Mouse (Mus musculus) stomach, embryonic 14.5 days (tissue): ENCODE data around the gene Igf2r. TPM values are rescaled to one million over a fixed set of nuclear protein-coding genes. Genes with fewer than 3 reads are reported as not detected.

ENCODE experiments used
- ATAC-seq: fragments of 200-750 bp; cut with Nextera tagmentation; 2 replicates; pipeline ENCODE4 v1.8.0; 2017; ENCODE audit warnings: low read depth, moderate TSS enrichment; ENCODE audit not compliant: insufficient number of reproducible peaks, insufficient read depth, low FRiP score
- H3K27ac ChIP-seq: fragments of 300-500 bp; sonication (generic); 2 replicates; pipeline ENCODE4 v1.5.1; 2014; ENCODE audit warnings: mild to moderate bottlenecking, low read length, moderate library complexity, mixed read lengths
- H3K27me3 ChIP-seq: fragments of 300-500 bp; sonication (generic); 2 replicates; pipeline ENCODE4 v1.6.1; 2014; ENCODE audit warnings: low read length, control low read depth, mixed read lengths; ENCODE audit not compliant: control insufficient read depth, insufficient read depth
- H3K36me3 ChIP-seq: fragments of 300-500 bp; sonication (generic); 2 replicates; pipeline ENCODE4 v1.6.1; 2014; ENCODE audit warnings: mild to moderate bottlenecking, control low read depth, low read length, moderate library complexity, mixed read lengths; ENCODE audit not compliant: control insufficient read depth, insufficient read depth
- H3K4me1 ChIP-seq: fragments of 300-500 bp; sonication (generic); 2 replicates; pipeline ENCODE4 v1.6.1; 2014; ENCODE audit warnings: low read length, control low read depth, mixed read lengths; ENCODE audit not compliant: control insufficient read depth, insufficient read depth
- H3K4me2 ChIP-seq: fragments of 300-500 bp; sonication (generic); replicated peaks from 2 replicates; pipeline ENCODE4 v1.6.1; 2014; ENCODE audit warnings: low read depth, low read length, control low read depth
- H3K4me3 ChIP-seq: fragments of 300-500 bp; sonication (generic); 2 replicates; pipeline ENCODE4 v1.5.1; 2014; ENCODE audit warnings: low read depth, low read length, control low read depth
- H3K9ac ChIP-seq: fragments of 300-500 bp; sonication (generic); replicated peaks from 2 replicates; pipeline ENCODE4 v1.6.1; 2014; ENCODE audit warnings: low read depth, mild to moderate bottlenecking, control low read depth, low read length, moderate library complexity, mixed read lengths
- H3K9me3 ChIP-seq: fragments of 300-500 bp; sonication (generic); 2 replicates; pipeline ENCODE4 v1.6.1; 2016; ENCODE audit warnings: low read depth, low read length, control low read depth; ENCODE audit not compliant: control insufficient read depth
- WGBS: fragments of 180-500 bp; shearing (Covaris S2); extraction: QIAGEN DNeasy Blood & Tissue Kit; methylation state at CpG from one replicate; pipeline ENCODE4 v1.1.7; 2014; 5-methylcytosine and 5-hydroxymethylcytosine counted together
- polyA plus RNA-seq: library from polyadenylated mRNA; unstranded; fragments of >200 nt; fragmentation: Nextera tagmentation; extraction: Ambion mirVana; gene quantifications from 2 replicates; pipeline ENCODE4 v1.2.1, GENCODE M21; 2014

The Igf2r gene
- polyA plus RNA-seq, 1 experiment from 2014 or later = 46.0 TPM

DNA sequence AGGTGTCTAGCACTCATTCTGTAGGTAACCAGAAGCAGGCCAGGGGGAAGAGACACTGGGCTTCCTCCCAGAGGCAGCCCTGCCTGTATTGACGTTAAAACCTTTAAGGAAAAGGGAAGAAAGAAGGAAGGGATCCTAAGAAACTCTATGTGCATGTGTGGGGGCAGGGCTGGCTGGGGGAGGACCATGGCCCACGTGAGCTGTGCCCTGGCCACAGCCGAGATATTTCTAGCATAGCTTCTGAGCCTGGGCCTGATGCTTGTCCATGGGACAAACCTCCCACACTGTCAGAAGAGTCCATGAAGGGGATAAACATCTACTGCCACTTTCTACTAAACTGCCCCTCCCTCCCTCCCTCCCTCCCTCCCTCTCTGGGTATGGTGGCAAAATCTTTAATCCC lies 95.6 kb downstream of the Igf2r start:
- no peak for ATAC-seq
- H3K4me1 ChIP-seq = peaks cover 6% of the 10 kb centered on the region
- WGBS = 58% methylated on average over 3 of the region's 3 CpGs

GRCm38 (mm10) chr17:12672285-12672790 lies 97.1 kb downstream of the Igf2r start:
- Histone ChIP-seq H3K27me3 (no peaks in the 10 kb centered on the region), H3K9me3 (no peaks in the 10 kb centered on the region), H3K27ac (no peak overlapping the region), H3K4me1 (peaks cover 10% of the 10 kb centered on the region), H3K4me2 (no peak overlapping the region), H3K4me3 (no peak overlapping the region), H3K9ac (no peak overlapping the region), H3K36me3 (no peaks in the 10 kb centered on the region)
- 80% methylated on average over 7 of the region's 7 CpGs for WGBS
- no peak for ATAC-seq

More for the DNA sequence above, 95.6 kb downstream of the Igf2r start:
- H3K27me3 ChIP-seq = no peaks in the 10 kb centered on the region
- no peak overlapping the region for H3K9ac ChIP-seq
- no peaks in the 10 kb centered on the region for H3K9me3 ChIP-seq
- no peak overlapping the region for H3K4me3 ChIP-seq
- no peak overlapping the region for H3K27ac ChIP-seq
- no peak overlapping the region for H3K4me2 ChIP-seq
- no peaks in the 10 kb centered on the region for H3K36me3 ChIP-seq

GRCm38 (mm10) chr17:12671029-12671605 lies 98.3 kb downstream of the Igf2r start:
- no peak overlapping the region for H3K9ac ChIP-seq
- 74% methylated on average over 5 of the region's 5 CpGs for WGBS
- no peaks in the 10 kb centered on the region for H3K9me3 ChIP-seq
- ATAC-seq = no peak
- H3K4me3 ChIP-seq = no peak overlapping the region
- no peak overlapping the region for H3K4me2 ChIP-seq
- no peaks in the 10 kb centered on the region for H3K27me3 ChIP-seq
- no peak overlapping the region for H3K27ac ChIP-seq
- no peaks in the 10 kb centered on the region for H3K36me3 ChIP-seq
- H3K4me1 ChIP-seq = peaks cover 10% of the 10 kb centered on the region

- no peak overlapping the region; the same call in 1 of the 2 replicates for H3K27ac ChIP-seq
- ATAC-seq = no peak
Observed at GRCm38 (mm10) chr17:12669363-12669679, 100.1 kb downstream of the Igf2r start.

DNA sequence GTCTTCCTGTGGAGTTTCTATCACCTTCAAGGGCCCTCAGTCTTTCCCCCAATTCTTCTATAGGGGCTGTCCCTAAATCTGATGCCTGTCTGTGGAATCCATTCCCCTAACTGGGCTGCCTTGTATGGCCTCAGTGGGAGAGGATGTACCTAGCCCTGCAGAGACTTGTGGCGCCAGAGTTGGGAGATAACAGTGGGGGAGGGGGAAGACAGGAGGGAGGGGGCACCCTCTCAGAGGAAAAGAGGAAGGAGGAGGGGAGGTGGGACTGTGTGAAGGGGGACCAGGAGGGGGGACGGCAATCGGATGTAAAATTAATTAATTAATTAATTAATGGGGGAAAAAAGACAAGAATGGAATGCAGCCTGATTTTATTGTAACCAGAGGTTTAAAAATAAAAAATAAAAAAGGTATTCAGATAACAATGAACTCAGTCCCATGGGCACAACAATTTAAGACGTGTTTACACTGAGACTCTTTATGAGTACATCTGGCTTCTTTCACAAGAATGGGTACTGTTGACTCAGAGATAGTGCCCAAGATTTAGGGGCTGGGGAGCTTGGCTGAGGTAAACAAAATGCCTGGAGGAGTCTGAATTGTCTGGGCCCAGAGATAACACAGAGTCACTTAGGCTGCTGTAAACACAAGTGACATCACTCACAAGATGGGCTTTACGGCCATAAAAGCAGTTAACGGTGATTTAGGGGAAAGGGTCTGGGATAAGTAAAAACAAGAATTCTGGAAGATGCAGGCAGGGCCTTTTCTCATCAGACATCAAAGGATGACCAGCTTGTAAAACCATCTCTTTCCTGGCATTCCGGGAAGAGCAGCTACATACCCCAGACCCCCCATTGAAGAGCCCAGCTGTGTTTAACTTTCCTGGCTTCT lies 100.7 kb downstream of the Igf2r start:
- Histone ChIP-seq H3K27ac (no peak overlapping the region), H3K36me3 (no peaks in the 10 kb centered on the region), H3K4me1 (peaks cover 10% of the 10 kb centered on the region), H3K4me3 (no peak overlapping the region), H3K9ac (no peak overlapping the region), H3K27me3 (no peaks in the 10 kb centered on the region), H3K9me3 (no peaks in the 10 kb centered on the region), H3K4me2 (no peak overlapping the region)
- WGBS = 22% methylated on average over 7 of the region's 7 CpGs
- ATAC-seq = no peak

More at GRCm38 (mm10) chr17:12669363-12669679, 100.1 kb downstream of the Igf2r start:
- no peak overlapping the region for H3K9ac ChIP-seq
- H3K9me3 ChIP-seq = no peaks in the 10 kb centered on the region
- H3K4me3 ChIP-seq = no peak overlapping the region
- no peaks in the 10 kb centered on the region for H3K27me3 ChIP-seq
- no peak overlapping the region for H3K4me2 ChIP-seq
- H3K4me1 ChIP-seq = peaks cover 10% of the 10 kb centered on the region
- no peaks in the 10 kb centered on the region for H3K36me3 ChIP-seq

DNA sequence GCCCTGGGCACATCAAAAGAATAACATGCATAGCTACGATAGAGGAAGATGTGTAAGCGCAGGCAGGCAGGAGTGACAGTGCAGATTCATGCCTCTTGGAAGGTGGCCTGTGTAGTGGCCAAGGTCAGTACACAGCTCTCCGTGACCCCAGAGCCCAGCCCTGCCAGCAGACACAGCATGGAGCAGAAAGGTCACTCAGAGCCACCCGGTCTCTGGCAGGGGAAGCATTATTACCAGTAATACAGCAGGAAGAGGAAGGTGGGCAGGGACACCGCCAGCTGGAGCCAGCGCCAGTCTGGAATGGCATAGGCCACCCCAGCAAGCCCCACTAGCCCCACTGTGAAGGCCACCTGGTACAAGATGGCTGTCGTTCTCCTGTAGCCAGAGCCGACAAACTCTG lies 105.3 kb downstream of the Igf2r start:
- peaks cover 7% of the 10 kb centered on the region for H3K4me1 ChIP-seq
- no peak overlapping the region for H3K9ac ChIP-seq
- no peaks in the 10 kb centered on the region for H3K36me3 ChIP-seq
- H3K4me2 ChIP-seq = no peak overlapping the region
- 75% methylated on average over 8 of the region's 8 CpGs for WGBS
- no peak for ATAC-seq
- no peak overlapping the region for H3K27ac ChIP-seq
- H3K27me3 ChIP-seq = no peaks in the 10 kb centered on the region
- no peaks in the 10 kb centered on the region for H3K9me3 ChIP-seq
- H3K4me3 ChIP-seq = no peak overlapping the region

DNA sequence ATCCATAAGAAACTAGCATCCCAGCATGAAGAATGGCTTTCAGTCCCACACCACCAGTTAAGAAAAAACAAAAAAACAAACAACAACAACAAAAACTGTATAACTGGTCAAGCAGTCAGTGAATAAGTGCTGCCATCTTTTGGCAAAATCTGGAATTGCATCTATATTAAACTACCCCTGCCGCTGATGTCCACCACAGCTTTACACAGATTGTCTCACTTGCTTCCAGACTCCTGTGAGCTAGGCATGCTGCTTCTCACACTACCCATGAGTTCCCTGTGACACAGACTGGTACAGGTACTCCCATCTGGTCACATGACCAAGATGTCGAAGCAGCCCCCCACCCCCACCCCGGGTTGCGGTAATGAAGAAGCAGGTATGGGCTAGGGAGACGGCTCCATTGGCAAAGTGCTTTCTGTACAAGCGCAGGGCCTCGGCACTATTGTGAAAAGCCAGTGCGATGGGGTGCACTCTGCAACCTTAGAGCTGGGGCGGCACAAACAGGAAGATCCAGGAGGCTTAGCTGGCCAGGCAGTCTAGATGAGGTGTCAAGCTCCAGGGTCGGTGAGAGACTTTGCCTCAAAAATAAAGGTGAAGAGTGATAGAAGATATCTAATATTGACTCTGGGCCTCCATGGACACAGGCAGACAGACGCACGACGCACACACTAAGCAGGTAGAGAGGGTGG lies 108.7 kb downstream of the Igf2r start:
- Histone ChIP-seq H3K36me3 (no peaks in the 10 kb centered on the region), H3K27me3 (no peaks in the 10 kb centered on the region), H3K9ac (no peak overlapping the region), H3K4me2 (no peak overlapping the region), H3K4me1 (no peaks in the 10 kb centered on the region), H3K27ac (no peak overlapping the region), H3K4me3 (no peak overlapping the region), H3K9me3 (no peaks in the 10 kb centered on the region)
- 66% methylated on average over 13 of the region's 13 CpGs for WGBS
- peak; percentile 30; the same call in 1 of the 2 replicates for ATAC-seq

- no peak overlapping the region for H3K9ac ChIP-seq
- H3K4me3 ChIP-seq = no peak overlapping the region
- H3K9me3 ChIP-seq = no peaks in the 10 kb centered on the region
- no peaks in the 10 kb centered on the region for H3K27me3 ChIP-seq
- no peaks in the 10 kb centered on the region for H3K4me1 ChIP-seq
- H3K4me2 ChIP-seq = no peak overlapping the region
- ATAC-seq = no peak
- H3K27ac ChIP-seq = no peak overlapping the region
- H3K36me3 ChIP-seq = no peaks in the 10 kb centered on the region
- WGBS = 78% methylated on average over 10 of the region's 10 CpGs
Observed at GRCm38 (mm10) chr17:12659233-12659632, 110.2 kb downstream of the Igf2r start.
